In genomic region chr4:64065266-64065665, GRCm38 (mm10) we compare ENCODE assay signal across 10 mouse cellular contexts. TPM values are rescaled to one million over a fixed set of nuclear protein-coding genes. Genes with fewer than 3 reads are reported as not detected.
A peak's percentile ranks its signal among the peaks of the same experiment; 100 is the strongest.
DNase-seq lines count a peak whose midpoint lies in the region; ATAC-seq and TF ChIP-seq lines count a peak whose summit lies in the region.
"Had no signal": no experiment of that assay in that cellular context is flagged by ENCODE, and none has a peak within 500 bp of the region (broad histone marks: within the 10 kb centered on the region; RNA-seq: fewer than 3 reads in every experiment).

No protein-coding gene starts in this region.

- no peak for TF ChIP-seq CTCF in kidney, postnatal 0 days (IDR thresholded peaks at IDR 0.05; ENCODE audit: low read depth)
- TF ChIP-seq CTCF in kidney, adult 2 months (conservative IDR thresholded peaks at IDR 0.05; ENCODE audit: insufficient read depth, insufficient read length, low read depth, low read length) = no peak

- no peaks in the 10 kb centered on the region for H3K4me1 ChIP-seq in kidney, postnatal 0 days (replicated peaks; ENCODE audit: insufficient read depth, low read length)
- no peaks in the 10 kb centered on the region for H3K4me1 ChIP-seq in kidney, adult 2 months (ENCODE audit: control insufficient read depth, insufficient read depth, low read length)
- H3K4me1 ChIP-seq in forebrain, embryonic 11.5 days (replicated peaks; ENCODE audit: control insufficient read depth, insufficient read depth, low read length) = no peaks in the 10 kb centered on the region
- 0 out of 2 replicates have a peak, but pooled peaks cover 4% of the 10 kb centered on the region for H3K4me1 ChIP-seq in limb, embryonic 14.5 days (ENCODE audit: control insufficient read depth, insufficient read depth, low read length)
- H3K4me1 ChIP-seq: midbrain, embryonic 15.5 days had no signal

- H3K27me3 ChIP-seq in kidney, postnatal 0 days (ENCODE audit: insufficient read depth, low read length) = no peaks in the 10 kb centered on the region
- H3K27me3 ChIP-seq in kidney, adult 2 months (replicated peaks; ENCODE audit: control insufficient read depth, insufficient read depth, low read length) = no peaks in the 10 kb centered on the region
- no peaks in the 10 kb centered on the region for H3K27me3 ChIP-seq in forebrain, embryonic 11.5 days (ENCODE audit: control insufficient read depth, insufficient read depth, low read length)
- no peaks in the 10 kb centered on the region for H3K27me3 ChIP-seq in limb, embryonic 14.5 days (ENCODE audit: control insufficient read depth, insufficient read depth, low read length)
- H3K27me3 ChIP-seq: midbrain, embryonic 15.5 days had no signal

- H3K9ac ChIP-seq in kidney, postnatal 0 days (ENCODE audit: low read depth, low read length) = no peak overlapping the region
- H3K9ac ChIP-seq in forebrain, embryonic 11.5 days (ENCODE audit: low read length) = no peak overlapping the region
- H3K9ac ChIP-seq in limb, embryonic 14.5 days (ENCODE audit: low read depth, low read length, severe bottlenecking) = peak overlapping the region; percentile 34; the same call in 1 of the 2 replicates
- H3K9ac ChIP-seq: midbrain, embryonic 15.5 days had no signal

- no peak for TF ChIP-seq POLR2A in kidney, adult 2 months (IDR thresholded peaks at IDR 0.05; ENCODE audit: low read depth, low read length)
- no peak for TF ChIP-seq POLR2A in limb, embryonic 14.5 days (IDR thresholded peaks at IDR 0.05; ENCODE audit: borderline replicate concordance, extremely low read depth, insufficient read depth, insufficient read length)

- no peaks in the 10 kb centered on the region for H3K9me3 ChIP-seq in kidney, postnatal 0 days (replicated peaks; ENCODE audit: low read length)
- no peaks in the 10 kb centered on the region for H3K9me3 ChIP-seq in forebrain, embryonic 11.5 days (ENCODE audit: control insufficient read depth, low read length)
- no peaks in the 10 kb centered on the region for H3K9me3 ChIP-seq in limb, embryonic 14.5 days (ENCODE audit: control insufficient read depth, low read length)
- H3K9me3 ChIP-seq: midbrain, embryonic 15.5 days had no signal

- peak overlapping the region; percentile 21; the same call in 1 of the 2 replicates for H3K4me2 ChIP-seq in kidney, postnatal 0 days (ENCODE audit: low read length)
- H3K4me2 ChIP-seq in forebrain, embryonic 11.5 days (ENCODE audit: low read depth, low read length, severe bottlenecking) = no peak overlapping the region
- peak overlapping the region; percentile 23; the same call in 1 of the 2 replicates for H3K4me2 ChIP-seq in limb, embryonic 14.5 days (replicated peaks; ENCODE audit: low read depth, low read length, severe bottlenecking)
- H3K4me2 ChIP-seq: midbrain, embryonic 15.5 days had no signal

- no peaks in the 10 kb centered on the region for H3K36me3 ChIP-seq in kidney, postnatal 0 days (ENCODE audit: insufficient read depth, low read length)
- H3K36me3 ChIP-seq in kidney, adult 2 months (ENCODE audit: control insufficient read depth, insufficient read depth, low read length) = no peaks in the 10 kb centered on the region
- no peaks in the 10 kb centered on the region for H3K36me3 ChIP-seq in forebrain, embryonic 11.5 days (ENCODE audit: control insufficient read depth, insufficient read depth, low read length)
- H3K36me3 ChIP-seq in limb, embryonic 14.5 days (ENCODE audit: control insufficient read depth, insufficient read depth, low read length) = no peaks in the 10 kb centered on the region
- H3K36me3 ChIP-seq: midbrain, embryonic 15.5 days had no signal

- H3K4me3 ChIP-seq in kidney, postnatal 0 days (replicated peaks; ENCODE audit: low read depth, low read length) = no peak overlapping the region
- H3K4me3 ChIP-seq in kidney, adult 2 months (ENCODE audit: insufficient read depth, low read depth, low read length) = no peak overlapping the region
- H3K4me3 ChIP-seq in forebrain, embryonic 11.5 days (ENCODE audit: low read depth, low read length) = no peak overlapping the region
- no peak overlapping the region for H3K4me3 ChIP-seq in limb, embryonic 14.5 days (replicated peaks; ENCODE audit: low read length)
- H3K4me3 ChIP-seq: midbrain, embryonic 15.5 days had no signal

- 16% methylated on average over 10 of the region's 10 CpGs for WGBS in kidney, postnatal 0 days
- WGBS in kidney, adult 2 months = 25% methylated on average over 10 of the region's 10 CpGs
- 54% methylated on average over 10 of the region's 10 CpGs for WGBS in forebrain, embryonic 11.5 days
- 16% methylated on average over 10 of the region's 10 CpGs for WGBS in limb, embryonic 14.5 days

- DNase-seq in kidney, postnatal 0 days (ENCODE audit: low spot score) = peak; percentile 54
- no peak for DNase-seq in kidney, adult 2 months
- DNase-seq in embryo, embryonic 10 days (ENCODE audit: low spot score) = peak; percentile 63
- no peak for DNase-seq in forebrain, embryonic 11.5 days (ENCODE audit: low spot score)
- DNase-seq in limb, embryonic 14.5 days (ENCODE audit: low spot score) = peak; percentile 52
- DNase-seq in urinary bladder, postnatal 14 days (ENCODE audit: low spot score) = no peak
- DNase-seq in spleen, postnatal 14 days (ENCODE audit: low spot score in 2 of 2) = no peak
- DNase-seq: cerebellum, adult 9-10 months; thymus, postnatal 36 days had no signal

- ATAC-seq in kidney, postnatal 0 days (replicated peaks; ENCODE audit: low FRiP score, low read depth) = peak; percentile 78
- ATAC-seq in forebrain, embryonic 11.5 days (replicated peaks; ENCODE audit: low FRiP score) = peak; percentile 27; the same call in 1 of the 2 replicates
- peak; percentile 85 for ATAC-seq in limb, embryonic 14.5 days (ENCODE audit: low FRiP score, low read depth)
- ATAC-seq: midbrain, embryonic 15.5 days had no signal

- no peak overlapping the region for H3K27ac ChIP-seq in kidney, postnatal 0 days
- no peak overlapping the region for H3K27ac ChIP-seq in kidney, adult 2 months (ENCODE audit: insufficient read depth, low read depth, low read length)
- no peak overlapping the region for H3K27ac ChIP-seq in forebrain, embryonic 11.5 days (ENCODE audit: low read depth, low read length)
- 0 out of 2 replicates have a peak overlapping the region, but pooled peaks have one; percentile 7 for H3K27ac ChIP-seq in limb, embryonic 14.5 days (replicated peaks; ENCODE audit: low read depth, low read length)
- H3K27ac ChIP-seq: midbrain, embryonic 15.5 days had no signal

RNA-seq across cellular contexts. Expression of gene Tnc, which starts 18.5 kb away (rescaled TPM):
- polyA plus RNA-seq in kidney, postnatal 0 days (2015; fragmentation: Nextera tagmentation; extraction: Ambion mirVana) = 17.2 and 19.2 TPM in 2 replicates
- 5.9 and 6.6 TPM in 2 replicates for polyA plus RNA-seq in kidney, adult 2 months (2012; rRNA removed)
- polyA plus RNA-seq in forebrain, embryonic 11.5 days (2014; fragmentation: Nextera tagmentation; extraction: Ambion mirVana) = 5.3 and 5.4 TPM in 2 replicates
- polyA plus RNA-seq in limb, embryonic 14.5 days (2012; rRNA removed) = 73.8 and 78.9 TPM in 2 replicates
- polyA plus RNA-seq in limb, embryonic 14.5 days (2014; fragmentation: Nextera tagmentation; extraction: Ambion mirVana) = 58.2 and 65.1 TPM in 2 replicates

Comparison
In these comparisons a context has a peak if more than half of its experiments do, and no peak if none do; other contexts are left out.
1. DNase-seq: peak in kidney, postnatal 0 days (single experiment), embryo, embryonic 10 days (single experiment) and limb, embryonic 14.5 days (single experiment); none in kidney, adult 2 months (single experiment), forebrain, embryonic 11.5 days (single experiment), urinary bladder, postnatal 14 days (single experiment) and spleen, postnatal 14 days (0 of 2).
2. ATAC-seq: peak in every context shown above with its lines; median percentile 85 in limb, embryonic 14.5 days; 78 in kidney, postnatal 0 days; 27 in forebrain, embryonic 11.5 days.